Mouse (Mus musculus): Measurements from ENCODE around the gene Tango6. TPM values are rescaled to one million over a fixed set of nuclear protein-coding genes. Genes with fewer than 3 reads are reported as not detected.

Tango6 gene
- polyA plus RNA-seq, 1 experiment from 2014 or later, result 7.2 TPM

- DNase-seq (ENCODE audit: low spot score), result no peak
- no peak overlapping the region for H3K4me3 ChIP-seq (ENCODE audit: low read depth, low read length)
- no peak overlapping the region for H3K27ac ChIP-seq (ENCODE audit: low read depth, low read length)
- H3K4me1 ChIP-seq (replicated peaks; ENCODE audit: control insufficient read depth, insufficient read depth, low read length), result no peaks in the 10 kb centered on the region
- no peak overlapping the region for H3K4me2 ChIP-seq (replicated peaks; ENCODE audit: low read depth, low read length)
- no peak for ATAC-seq (ENCODE audit: low FRiP score)
- no peaks in the 10 kb centered on the region for H3K27me3 ChIP-seq (ENCODE audit: control insufficient read depth, insufficient read depth, low read length)
- no peak overlapping the region for H3K9ac ChIP-seq (ENCODE audit: low read depth, low read length)
- H3K36me3 ChIP-seq (ENCODE audit: control insufficient read depth, insufficient read depth, low read length), result no peaks in the 10 kb centered on the region
- H3K9me3 ChIP-seq (ENCODE audit: control insufficient read depth, low read length), result no peaks in the 10 kb centered on the region
- WGBS, result 81% methylated on average over 17 of the region's 17 CpGs
These were observed 136.0 kb downstream of the Tango6 start for GRCm38 (mm10) chr8:106818626-106819515.

GRCm38 (mm10) chr8:106819581-106819980 lies 136.7 kb downstream of the Tango6 start:
- H3K4me1 ChIP-seq (replicated peaks; ENCODE audit: control insufficient read depth, insufficient read depth, low read length), result no peaks in the 10 kb centered on the region
- WGBS, result 87% methylated on average over 3 of the region's 3 CpGs
- H3K36me3 ChIP-seq (ENCODE audit: control insufficient read depth, insufficient read depth, low read length), result no peaks in the 10 kb centered on the region
- ATAC-seq (ENCODE audit: low FRiP score), result no peak
- no peak for DNase-seq (ENCODE audit: low spot score)
- H3K27me3 ChIP-seq (ENCODE audit: control insufficient read depth, insufficient read depth, low read length), result no peaks in the 10 kb centered on the region
- no peak overlapping the region for H3K4me3 ChIP-seq (ENCODE audit: low read depth, low read length)
- no peak overlapping the region for H3K9ac ChIP-seq (ENCODE audit: low read depth, low read length)
- no peak overlapping the region for H3K4me2 ChIP-seq (replicated peaks; ENCODE audit: low read depth, low read length)
- no peak overlapping the region for H3K27ac ChIP-seq (ENCODE audit: low read depth, low read length)
- H3K9me3 ChIP-seq (ENCODE audit: control insufficient read depth, low read length), result no peaks in the 10 kb centered on the region

DNA sequence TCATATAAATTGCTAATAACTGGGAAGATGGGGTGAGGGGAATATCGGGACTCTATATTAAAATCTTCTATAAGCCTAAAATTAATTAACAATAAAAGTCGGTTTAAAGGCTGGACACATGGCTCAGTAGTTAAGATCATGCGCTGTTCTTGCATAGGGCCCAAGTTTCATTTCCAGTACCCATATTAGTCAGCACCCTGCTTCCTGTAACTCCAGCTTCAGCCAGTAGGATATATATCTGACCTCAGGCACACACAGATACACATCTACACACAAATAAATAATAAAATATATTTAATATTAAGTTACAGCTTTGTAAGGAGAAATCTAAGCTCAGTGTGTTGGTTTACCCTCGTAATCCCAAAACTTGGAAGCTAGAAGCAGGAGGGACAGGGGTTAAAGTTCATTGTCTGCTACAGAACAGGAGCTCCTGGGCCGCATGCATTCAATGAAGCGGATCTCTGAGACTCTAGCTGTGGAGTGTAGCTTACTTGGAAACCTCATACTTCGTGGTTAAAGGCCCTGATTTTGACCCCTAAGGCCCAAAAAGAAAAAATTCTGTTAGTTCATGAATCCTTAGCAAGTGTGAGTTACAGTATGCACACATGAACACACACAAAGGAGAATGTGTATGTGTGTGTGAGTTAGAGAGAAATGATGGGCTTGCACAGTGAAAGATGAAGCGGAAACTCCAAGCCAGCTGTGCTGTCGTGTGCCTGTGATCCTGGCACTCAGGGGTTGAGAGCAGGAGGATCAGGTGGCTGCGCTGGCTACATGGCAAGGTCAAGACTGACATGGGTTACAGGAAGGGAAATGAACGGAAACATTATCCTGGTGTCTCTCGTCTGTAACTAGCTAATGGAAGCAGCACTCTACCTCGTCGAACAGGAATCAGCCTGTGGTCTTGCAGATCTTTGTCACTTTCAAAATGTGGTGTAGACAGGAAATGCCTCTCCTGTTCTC lies 138.0 kb downstream of the Tango6 start:
- no peaks in the 10 kb centered on the region for H3K9me3 ChIP-seq (ENCODE audit: control insufficient read depth, low read length)
- H3K4me2 ChIP-seq (replicated peaks; ENCODE audit: low read depth, low read length), result no peak overlapping the region
- ATAC-seq (ENCODE audit: low FRiP score) (no peak), DNase-seq (ENCODE audit: low spot score) (no peak)
- no peaks in the 10 kb centered on the region for H3K4me1 ChIP-seq (replicated peaks; ENCODE audit: control insufficient read depth, insufficient read depth, low read length)
- no peaks in the 10 kb centered on the region for H3K27me3 ChIP-seq (ENCODE audit: control insufficient read depth, insufficient read depth, low read length)
- H3K4me3 ChIP-seq (ENCODE audit: low read depth, low read length), result no peak overlapping the region
- H3K36me3 ChIP-seq (ENCODE audit: control insufficient read depth, insufficient read depth, low read length), result no peaks in the 10 kb centered on the region
- 83% methylated on average over 14 of the region's 14 CpGs for whole genome bisulfite sequencing
- H3K27ac ChIP-seq (ENCODE audit: low read depth, low read length), result no peak overlapping the region
- no peak overlapping the region for H3K9ac ChIP-seq (ENCODE audit: low read depth, low read length)

- ATAC-seq (ENCODE audit: low FRiP score), result no peak
- no peaks in the 10 kb centered on the region for H3K36me3 ChIP-seq (ENCODE audit: control insufficient read depth, insufficient read depth, low read length)
- H3K4me3 ChIP-seq (ENCODE audit: low read depth, low read length), result no peak overlapping the region
- H3K27ac ChIP-seq (ENCODE audit: low read depth, low read length), result no peak overlapping the region
- no peak for DNase-seq (ENCODE audit: low spot score)
- H3K9ac ChIP-seq (ENCODE audit: low read depth, low read length), result no peak overlapping the region
- no peaks in the 10 kb centered on the region for H3K4me1 ChIP-seq (replicated peaks; ENCODE audit: control insufficient read depth, insufficient read depth, low read length)
- no peak overlapping the region for H3K4me2 ChIP-seq (replicated peaks; ENCODE audit: low read depth, low read length)
- 89% methylated on average over 6 of the region's 6 CpGs for WGBS
- no peaks in the 10 kb centered on the region for H3K27me3 ChIP-seq (ENCODE audit: control insufficient read depth, insufficient read depth, low read length)
- H3K9me3 ChIP-seq (ENCODE audit: control insufficient read depth, low read length), result no peaks in the 10 kb centered on the region
These were observed 146.1 kb downstream of the Tango6 start for GRCm38 (mm10) chr8:106828921-106829320.

DNA sequence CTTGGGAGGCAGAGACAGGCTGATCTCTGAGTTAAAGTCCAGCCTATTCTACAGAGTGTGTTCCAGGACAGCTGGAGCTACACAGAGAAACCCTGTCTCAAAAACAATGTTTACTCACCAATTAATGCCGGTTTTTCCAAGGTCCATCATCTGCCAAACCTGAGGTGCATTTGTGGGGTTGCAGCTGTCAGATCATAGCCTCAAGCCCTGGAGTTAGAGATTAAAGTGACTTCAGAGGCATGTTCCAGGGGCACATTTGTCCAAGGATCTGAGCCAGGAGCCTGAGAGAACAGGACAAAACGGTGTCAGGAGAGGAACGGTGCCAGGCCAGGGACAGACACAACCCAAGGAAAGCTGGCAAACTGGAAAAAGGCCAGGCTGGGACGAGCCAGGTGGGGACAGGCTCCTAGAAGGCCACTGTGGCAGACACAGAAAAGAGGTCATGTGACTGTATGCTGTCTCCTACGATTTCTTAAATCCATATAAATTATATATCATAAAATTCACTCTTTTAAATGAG lies 146.7 kb downstream of the Tango6 start:
- Histone ChIP-seq H3K9me3 (ENCODE audit: control insufficient read depth, low read length) (no peaks in the 10 kb centered on the region), H3K9ac (ENCODE audit: low read depth, low read length) (no peak overlapping the region), H3K4me1 (replicated peaks; ENCODE audit: control insufficient read depth, insufficient read depth, low read length) (no peaks in the 10 kb centered on the region), H3K4me2 (replicated peaks; ENCODE audit: low read depth, low read length) (no peak overlapping the region), H3K27ac (ENCODE audit: low read depth, low read length) (no peak overlapping the region), H3K27me3 (ENCODE audit: control insufficient read depth, insufficient read depth, low read length) (no peaks in the 10 kb centered on the region), H3K36me3 (ENCODE audit: control insufficient read depth, insufficient read depth, low read length) (no peaks in the 10 kb centered on the region), H3K4me3 (ENCODE audit: low read depth, low read length) (no peak overlapping the region)
- DNase-seq (ENCODE audit: low spot score), result no peak
- no peak for ATAC-seq (ENCODE audit: low FRiP score)
- WGBS, result 91% methylated on average over 5 of the region's 5 CpGs

- 76% methylated on average over 1 of the region's 1 CpGs for WGBS
These were observed 152.0 kb downstream of the Tango6 start for GRCm38 (mm10) chr8:106834899-106835298.

DNA sequence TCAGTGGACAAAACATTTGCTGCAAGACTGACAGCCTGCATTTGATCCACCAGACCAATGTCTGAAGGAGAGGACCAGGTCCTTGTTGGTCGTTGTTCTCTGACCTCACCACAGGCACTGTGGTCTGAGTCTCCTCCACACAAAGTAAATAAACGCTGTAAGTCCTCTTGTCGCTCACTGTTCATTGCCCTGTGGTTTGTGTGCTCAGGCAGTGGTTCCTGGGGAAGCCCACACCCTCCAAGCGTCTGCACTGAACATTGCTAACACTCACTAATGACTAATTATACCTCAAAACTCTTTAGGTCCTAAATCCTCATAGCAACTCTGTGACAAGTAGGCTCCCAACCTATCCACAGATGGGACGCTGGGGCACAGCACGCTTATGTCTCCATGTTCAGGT lies 153.7 kb downstream of the Tango6 start:
- H3K27me3 ChIP-seq (ENCODE audit: control insufficient read depth, insufficient read depth, low read length), result no peaks in the 10 kb centered on the region
- no peak overlapping the region for H3K27ac ChIP-seq (ENCODE audit: low read depth, low read length)
- no peaks in the 10 kb centered on the region for H3K4me1 ChIP-seq (replicated peaks; ENCODE audit: control insufficient read depth, insufficient read depth, low read length)
- no peaks in the 10 kb centered on the region for H3K9me3 ChIP-seq (ENCODE audit: control insufficient read depth, low read length)
- no peak overlapping the region for H3K4me2 ChIP-seq (replicated peaks; ENCODE audit: low read depth, low read length)
- no peaks in the 10 kb centered on the region for H3K36me3 ChIP-seq (ENCODE audit: control insufficient read depth, insufficient read depth, low read length)
- ATAC-seq (ENCODE audit: low FRiP score) (no peak), DNase-seq (ENCODE audit: low spot score) (no peak)
- WGBS, result 83% methylated on average over 6 of the region's 6 CpGs
- H3K9ac ChIP-seq (ENCODE audit: low read depth, low read length), result no peak overlapping the region
- no peak overlapping the region for H3K4me3 ChIP-seq (ENCODE audit: low read depth, low read length)

More at GRCm38 (mm10) chr8:106834899-106835298, 152.0 kb downstream of the Tango6 start:
- ATAC-seq (ENCODE audit: low FRiP score), result no peak
- Histone ChIP-seq H3K9ac (ENCODE audit: low read depth, low read length) (no peak overlapping the region), H3K4me1 (replicated peaks; ENCODE audit: control insufficient read depth, insufficient read depth, low read length) (no peaks in the 10 kb centered on the region), H3K4me2 (replicated peaks; ENCODE audit: low read depth, low read length) (no peak overlapping the region), H3K27me3 (ENCODE audit: control insufficient read depth, insufficient read depth, low read length) (no peaks in the 10 kb centered on the region), H3K27ac (ENCODE audit: low read depth, low read length) (no peak overlapping the region), H3K9me3 (ENCODE audit: control insufficient read depth, low read length) (no peaks in the 10 kb centered on the region), H3K4me3 (ENCODE audit: low read depth, low read length) (no peak overlapping the region), H3K36me3 (ENCODE audit: control insufficient read depth, insufficient read depth, low read length) (no peaks in the 10 kb centered on the region)
- no peak for DNase-seq (ENCODE audit: low spot score)

DNA sequence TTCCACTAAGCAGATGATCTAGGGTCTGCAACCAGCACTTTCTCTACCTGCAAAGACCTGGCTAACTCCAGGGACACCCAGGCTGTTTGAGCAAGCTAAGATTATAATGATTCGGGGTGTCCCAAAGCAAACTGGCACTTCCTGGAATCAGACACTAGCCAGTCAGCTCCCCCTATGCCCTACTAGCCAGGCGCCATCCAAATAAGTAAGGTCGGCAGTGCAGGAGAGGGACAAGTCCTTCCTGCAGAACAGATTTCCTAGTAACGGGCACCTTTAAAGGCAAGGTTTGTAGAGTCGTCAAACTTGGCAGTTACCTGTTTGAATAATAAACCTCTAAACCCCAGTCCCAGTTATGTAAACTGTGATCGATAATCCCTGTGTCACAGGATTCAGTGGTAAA lies 155.9 kb downstream of the Tango6 start:
- no peak overlapping the region for H3K4me3 ChIP-seq (ENCODE audit: low read depth, low read length)
- 82% methylated on average over 6 of the region's 6 CpGs for WGBS
- DNase-seq (ENCODE audit: low spot score) (no peak), ATAC-seq (ENCODE audit: low FRiP score) (no peak)
- no peaks in the 10 kb centered on the region for H3K9me3 ChIP-seq (ENCODE audit: control insufficient read depth, low read length)
- H3K9ac ChIP-seq (ENCODE audit: low read depth, low read length), result no peak overlapping the region
- no peak overlapping the region for H3K27ac ChIP-seq (ENCODE audit: low read depth, low read length)
- H3K27me3 ChIP-seq (ENCODE audit: control insufficient read depth, insufficient read depth, low read length), result no peaks in the 10 kb centered on the region
- no peaks in the 10 kb centered on the region for H3K4me1 ChIP-seq (replicated peaks; ENCODE audit: control insufficient read depth, insufficient read depth, low read length)
- H3K4me2 ChIP-seq (replicated peaks; ENCODE audit: low read depth, low read length), result no peak overlapping the region
- H3K36me3 ChIP-seq (ENCODE audit: control insufficient read depth, insufficient read depth, low read length), result no peaks in the 10 kb centered on the region

Data from hindbrain, embryonic 11.5 days (tissue).